Mouse (Mus musculus) urinary bladder, postnatal 4 days (tissue): Measurements from ENCODE around the gene Grtp1.

Experiments
- DNase-seq, 2 experiments: peaks; one replicate each; pipeline ENCODE4 v3.0.0; 2021 to 2022; ENCODE audit warnings: low spot score in 2 of 2

Grtp1 gene

GRCm38 (mm10) chr8:13200301-13201012, at the start of gene Grtp1:
Grtp1 (minus strand) TSS chr8:13200620.
- peak; percentile 45 to 71 for DNase-seq

DNA sequence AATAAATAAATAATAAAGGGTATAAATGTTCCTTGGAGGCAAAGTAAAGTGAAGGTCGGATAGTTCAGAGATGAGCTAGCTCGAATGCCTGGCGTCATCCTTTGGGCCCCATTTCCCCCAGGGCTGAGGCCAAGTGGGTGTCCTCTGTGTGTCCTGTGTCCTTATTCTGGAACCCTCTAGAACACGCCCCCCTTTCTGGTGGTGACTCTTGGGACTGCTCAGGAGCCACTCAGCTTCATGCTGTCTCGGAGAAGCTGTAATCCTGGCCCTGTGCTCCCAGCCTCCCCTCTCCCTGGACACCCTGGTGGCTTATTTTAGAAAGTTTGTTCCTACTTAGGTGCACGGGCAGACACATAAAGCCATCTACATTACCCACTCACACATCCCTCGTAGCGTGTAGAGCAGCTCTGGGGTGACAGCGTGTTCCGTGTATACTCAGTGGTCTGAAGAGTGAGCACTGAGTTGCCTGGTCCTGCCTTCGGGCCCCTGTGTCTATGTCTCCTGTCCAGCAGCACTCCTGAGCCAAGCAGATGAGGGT, 44.0 kb upstream of the Grtp1 start:
- no peak for DNase-seq

GRCm38 (mm10) chr8:13242985-13243870, 42.8 kb upstream of the Grtp1 start:
- DNase-seq = no peak

GRCm38 (mm10) chr8:13240691-13241090, 40.3 kb upstream of the Grtp1 start:
- no peak for DNase-seq

- no peak for DNase-seq
Observed at GRCm38 (mm10) chr8:13240055-13240454, 39.6 kb upstream of the Grtp1 start.

- no peak for DNase-seq
Observed at GRCm38 (mm10) chr8:13234803-13235202, 34.4 kb upstream of the Grtp1 start.

DNA sequence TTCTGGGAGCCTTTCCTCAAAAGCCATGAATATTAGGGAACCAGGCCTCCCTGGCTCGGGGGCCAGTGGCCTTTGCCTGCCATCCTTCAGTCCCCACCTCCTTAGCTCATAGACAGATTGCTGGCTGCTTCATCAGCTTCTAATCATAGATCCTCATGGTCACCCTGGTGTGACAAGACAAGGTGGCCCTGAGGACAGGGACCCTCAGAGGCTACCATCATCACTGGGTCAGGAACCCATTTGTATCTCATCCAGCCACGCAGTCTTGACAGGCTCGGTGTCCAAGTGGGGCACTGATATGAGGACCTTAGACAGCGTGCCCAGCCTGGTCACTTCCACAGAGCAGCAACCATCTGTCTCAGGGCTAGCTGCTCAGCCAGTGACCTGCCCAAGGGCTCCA, 30.1 kb upstream of the Grtp1 start:
- DNase-seq = no peak

DNA sequence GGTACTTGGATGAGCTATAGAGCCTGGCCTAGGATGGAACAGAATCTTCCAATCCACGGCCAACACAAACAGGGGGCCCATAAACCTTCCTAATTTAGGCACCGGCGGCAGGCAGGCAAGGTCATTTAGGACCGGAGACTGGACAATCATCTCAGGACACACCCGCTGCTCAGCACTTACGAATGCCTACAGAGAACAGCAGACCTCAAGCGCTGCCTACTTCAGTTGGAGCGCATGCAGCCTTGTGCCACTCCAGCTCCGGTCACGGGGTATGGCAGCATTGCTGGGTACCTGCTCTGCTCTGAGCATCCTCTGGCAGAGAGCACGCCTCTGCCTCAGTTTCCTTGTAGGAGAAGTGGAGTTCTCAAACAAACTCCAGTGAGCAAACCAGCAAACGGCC, 29.4 kb upstream of the Grtp1 start:
- no peak for DNase-seq

DNA sequence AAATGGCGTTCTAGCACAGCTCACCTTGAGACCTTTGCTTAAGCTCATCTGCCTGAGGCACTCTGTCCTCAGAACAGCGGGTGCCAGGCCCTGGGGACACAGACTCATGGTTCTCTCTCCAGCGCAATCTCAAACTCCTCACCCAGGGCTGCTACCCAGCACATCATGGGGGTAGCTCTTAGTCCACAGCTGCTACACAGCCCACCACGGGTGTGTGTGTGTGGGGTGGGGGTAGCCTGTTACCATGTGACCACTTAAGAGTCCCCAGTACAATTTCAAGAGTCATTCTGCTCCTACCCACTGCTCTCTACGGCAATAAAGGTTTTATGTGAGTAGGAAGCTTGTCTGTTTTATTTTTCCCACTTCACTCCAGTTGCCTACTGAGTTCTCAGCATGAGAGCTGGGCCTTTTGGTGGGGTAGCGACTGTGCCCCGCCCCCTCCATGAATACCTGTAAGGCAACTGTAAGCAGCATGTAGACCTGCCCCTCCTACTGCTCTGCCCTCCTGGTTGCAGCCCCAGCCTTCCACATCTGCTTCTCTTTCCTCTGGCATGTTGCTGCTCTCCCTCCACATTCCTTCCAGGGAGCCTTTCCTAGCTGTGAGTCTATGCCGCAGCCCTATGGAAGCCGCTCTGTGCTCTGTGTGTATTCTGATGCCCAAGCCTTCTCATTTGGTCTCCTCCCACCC, 28.6 kb upstream of the Grtp1 start:
- no peak for DNase-seq

DNA sequence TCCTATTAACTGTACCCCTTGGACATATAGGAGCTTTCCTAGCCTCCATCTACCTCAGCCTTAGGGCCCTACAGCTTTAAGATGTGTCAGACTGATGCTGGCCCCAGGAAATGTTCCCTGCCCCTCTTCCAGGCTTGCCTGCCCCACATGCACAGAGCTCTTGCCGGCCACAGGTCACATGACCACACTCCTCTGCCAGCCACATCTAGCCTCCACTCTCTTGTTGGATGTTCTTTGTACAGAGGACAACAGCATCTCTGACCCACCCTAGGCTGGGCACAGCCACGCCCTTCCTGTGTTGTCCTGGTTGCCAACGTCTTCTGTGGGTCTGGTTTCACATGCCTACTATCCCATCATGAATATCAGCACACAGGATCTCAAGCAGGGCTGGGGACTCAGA, 26.8 kb upstream of the Grtp1 start:
- no peak for DNase-seq

DNA sequence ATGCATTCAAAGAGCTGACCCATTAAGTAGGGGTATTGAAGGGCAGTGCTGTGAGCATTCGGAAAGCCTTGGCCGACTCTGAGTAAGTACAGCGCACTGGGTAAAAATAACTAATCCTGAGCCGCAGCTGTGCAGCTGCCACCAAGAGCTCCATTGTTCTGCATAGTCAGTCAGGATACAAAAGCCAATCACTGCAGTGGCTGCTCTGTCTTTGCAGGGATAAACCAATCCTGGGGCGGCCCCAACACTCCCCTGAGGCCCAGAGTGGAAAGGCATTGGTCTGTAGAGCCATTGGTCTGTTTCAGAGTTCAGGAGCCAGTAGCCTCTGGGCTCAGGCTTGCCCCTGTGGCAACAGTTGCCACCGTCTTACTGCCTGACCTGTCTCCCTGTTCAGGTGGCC, 25.9 kb upstream of the Grtp1 start:
- no peak for DNase-seq

DNA sequence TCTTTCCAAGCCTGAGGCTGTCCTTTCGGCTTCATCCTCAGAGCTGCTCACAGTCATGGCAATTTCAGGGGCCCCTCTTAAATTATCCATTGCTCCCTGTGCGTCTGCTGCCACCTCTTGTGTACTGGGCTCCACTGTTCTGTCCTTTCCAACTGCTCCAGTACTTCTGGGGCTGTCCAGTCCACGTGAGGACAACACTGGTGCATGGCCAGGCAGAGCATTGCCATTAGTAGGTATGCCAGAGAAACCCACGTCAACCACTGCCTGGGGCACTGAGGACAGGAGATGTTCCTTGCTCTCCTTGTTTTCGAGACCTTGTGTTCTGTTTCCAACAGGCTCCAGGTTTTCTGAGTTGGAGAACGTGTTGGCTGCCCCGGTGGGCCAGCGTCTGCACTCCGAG, 24.0 kb upstream of the Grtp1 start:
- no peak for DNase-seq

- DNase-seq = no peak
Observed at GRCm38 (mm10) chr8:13218441-13218840, 18.0 kb upstream of the Grtp1 start.

- no peak for DNase-seq
Observed at GRCm38 (mm10) chr8:13217986-13218385, 17.6 kb upstream of the Grtp1 start.

GRCm38 (mm10) chr8:13217093-13217492, 16.7 kb upstream of the Grtp1 start:
- no peak for DNase-seq

DNA sequence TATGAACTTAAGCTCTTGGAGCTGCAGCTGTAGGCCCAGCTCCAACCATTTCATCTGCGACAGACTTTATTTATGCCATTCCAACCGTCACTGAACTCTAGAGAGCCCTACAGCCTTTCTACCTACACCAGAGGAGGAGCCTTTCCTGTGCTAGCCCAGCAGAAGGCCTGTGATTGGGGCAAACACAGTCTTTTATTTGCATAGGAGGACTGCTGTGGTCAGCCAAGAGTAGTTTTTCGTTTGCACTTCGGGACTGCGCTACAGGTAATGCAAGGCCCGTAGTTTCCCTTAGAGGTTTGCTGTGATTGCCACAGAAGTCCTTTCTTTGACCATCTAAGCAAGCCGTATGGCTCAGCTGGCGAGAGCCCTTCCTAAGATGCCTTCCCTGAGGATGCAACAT, 16.0 kb upstream of the Grtp1 start:
- no peak for DNase-seq

- peak; percentile 71 to 85 for DNase-seq
Observed at GRCm38 (mm10) chr8:13213479-13214268, 13.3 kb upstream of the Grtp1 start.

DNA sequence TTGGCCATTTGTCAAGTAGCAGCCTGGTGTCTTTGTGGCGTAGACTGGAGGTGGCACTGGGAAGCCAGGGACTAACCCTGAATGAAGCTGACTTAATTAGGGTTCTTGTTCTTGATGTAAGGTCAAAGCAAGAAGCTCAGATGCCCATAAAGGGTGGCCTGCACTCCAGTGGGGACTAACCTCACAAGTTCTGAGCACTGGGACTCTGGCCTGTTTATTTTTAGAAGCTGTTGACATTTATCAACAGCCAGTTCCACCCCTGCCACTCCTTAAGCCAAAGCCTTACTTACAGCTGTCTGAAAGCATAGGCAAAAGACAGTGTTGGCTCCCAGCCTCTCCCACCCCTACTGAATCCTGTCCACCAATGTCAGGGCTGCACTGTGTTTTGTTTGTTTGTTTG, 9.3 kb upstream of the Grtp1 start:
- DNase-seq = no peak

DNA sequence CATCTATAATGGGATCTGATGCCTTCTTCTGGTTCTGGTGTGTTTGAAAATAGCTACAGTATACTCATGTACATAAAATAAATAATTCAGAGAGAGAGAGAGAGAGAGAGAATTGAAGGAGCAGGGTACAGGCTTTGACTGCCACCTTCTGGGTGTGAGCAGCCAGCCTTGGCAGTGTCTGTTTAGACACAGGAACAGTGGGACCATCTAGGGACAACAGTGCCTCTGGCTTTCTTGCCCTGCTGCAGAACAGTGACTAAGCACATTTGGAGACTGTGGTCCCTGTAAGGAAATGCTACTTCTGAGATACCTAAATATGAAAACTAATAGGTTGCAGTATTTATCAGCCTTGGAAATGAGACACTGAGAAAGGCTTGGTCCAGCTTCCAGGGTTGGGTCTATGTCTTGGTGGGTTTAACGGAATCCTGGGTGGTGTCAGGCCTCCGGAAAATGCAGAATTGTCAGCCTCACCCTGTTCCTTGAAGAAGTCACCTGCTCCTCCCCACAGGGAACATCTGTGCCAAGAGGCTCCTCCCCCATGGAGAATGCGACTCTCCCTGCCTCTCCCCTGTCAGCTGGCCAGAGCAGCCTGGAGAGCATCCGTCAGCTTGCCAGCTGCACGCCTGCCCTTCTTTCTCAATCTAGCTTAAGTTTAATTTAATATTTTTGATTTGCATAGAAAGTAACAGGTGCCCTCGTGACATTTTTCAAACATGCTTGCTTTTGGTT, 8.4 kb upstream of the Grtp1 start:
- no peak for DNase-seq

DNA sequence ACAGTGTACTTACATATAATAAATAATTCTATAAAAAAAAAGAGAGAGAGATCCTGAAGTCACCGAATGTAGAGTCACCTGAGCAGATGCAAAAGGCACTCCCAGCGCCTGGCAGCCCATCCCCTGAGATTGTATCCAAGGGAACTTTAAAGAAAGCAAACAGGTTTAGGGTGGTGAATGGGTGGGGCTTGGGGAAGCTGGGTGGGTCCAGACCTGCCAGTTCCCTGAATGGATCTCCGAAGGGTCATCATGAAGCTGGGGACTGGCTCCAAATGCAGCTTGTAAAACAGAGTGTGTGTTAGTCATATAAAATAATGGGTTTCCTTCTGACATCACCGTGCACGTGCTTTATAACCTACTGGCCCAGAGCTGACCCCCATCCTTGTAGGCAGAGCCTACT, 5.9 kb upstream of the Grtp1 start:
- DNase-seq = no peak

- no peak for DNase-seq
Observed at GRCm38 (mm10) chr8:13205311-13205710, 4.9 kb upstream of the Grtp1 start.
